Mouse (Mus musculus): ENCODE measurements at regions not wholly inside any gene's neighbourhood (a gene's known extent, or its start where the extent isn't known, plus 50 kb on each side); places are given as distances from the start of the nearest gene placed in this dataset.
A peak's percentile ranks its signal among the peaks of the same experiment; 100 is the strongest.

DNA sequence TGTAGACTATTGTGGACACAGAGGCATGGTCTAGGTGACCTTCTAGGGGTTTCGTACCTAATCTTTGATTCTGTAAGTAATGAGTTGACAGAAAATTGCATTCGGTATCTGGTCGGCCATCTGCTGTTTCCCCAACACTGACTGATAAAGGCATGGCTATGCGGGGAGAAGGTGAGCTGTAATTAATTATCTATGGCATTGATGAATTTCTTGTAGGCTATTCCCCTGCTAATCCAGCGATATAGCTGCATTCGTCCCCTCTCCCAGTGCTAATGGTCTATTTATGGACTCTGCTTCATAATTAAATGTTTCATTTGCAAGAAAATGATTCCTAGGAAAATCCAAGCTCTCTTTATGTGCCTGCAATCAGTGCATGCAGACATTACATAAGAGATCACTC is 136.5 kb downstream of the C1d start:
- 76% methylated on average over 6 of the region's 6 CpGs for WGBS
- DNase-seq (ENCODE audit: low spot score) (no peak), ATAC-seq (ENCODE audit: low read depth) (no peak)
- no peak overlapping the region for H3K9ac ChIP-seq (ENCODE audit: low read depth, low read length)
- no peak overlapping the region for H3K4me2 ChIP-seq (ENCODE audit: low read depth, low read length)
- no peak overlapping the region for H3K4me3 ChIP-seq (ENCODE audit: low read depth, low read length)
- H3K27me3 ChIP-seq (replicated peaks; ENCODE audit: control insufficient read depth, insufficient read depth, low read length), result no peaks in the 10 kb centered on the region
- no peak overlapping the region for H3K27ac ChIP-seq (replicated peaks; ENCODE audit: low read depth, low read length)
- H3K4me1 ChIP-seq (ENCODE audit: control insufficient read depth, insufficient read depth, low read length), result no peaks in the 10 kb centered on the region
- no peaks in the 10 kb centered on the region for H3K36me3 ChIP-seq (ENCODE audit: control insufficient read depth, insufficient read depth, low read length)
- no peaks in the 10 kb centered on the region for H3K9me3 ChIP-seq (ENCODE audit: control insufficient read depth, low read length)

DNA sequence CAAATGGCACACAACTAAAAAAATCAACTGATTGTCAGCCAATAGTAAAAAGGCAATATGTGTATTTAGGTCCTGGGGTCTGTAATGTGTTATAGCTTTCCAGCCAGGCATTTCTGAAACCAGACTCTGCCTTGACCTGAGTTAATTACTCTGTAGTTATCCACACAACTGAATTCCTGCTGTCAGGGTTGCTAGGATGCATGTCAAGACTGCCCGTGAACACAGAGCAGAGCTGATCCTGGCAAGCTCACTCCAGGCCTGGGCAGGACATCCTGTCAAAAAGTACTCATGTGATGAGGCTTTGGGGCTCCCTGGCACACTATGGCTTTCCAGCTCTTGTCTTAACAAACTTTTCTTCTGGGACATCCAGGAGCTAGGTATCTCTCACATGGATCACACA is 157.2 kb downstream of the C1d start:
- Histone ChIP-seq H3K27me3 (replicated peaks; ENCODE audit: control insufficient read depth, insufficient read depth, low read length) (no peaks in the 10 kb centered on the region), H3K9ac (ENCODE audit: low read depth, low read length) (no peak overlapping the region), H3K4me2 (ENCODE audit: low read depth, low read length) (no peak overlapping the region), H3K27ac (replicated peaks; ENCODE audit: low read depth, low read length) (no peak overlapping the region), H3K4me3 (ENCODE audit: low read depth, low read length) (no peak overlapping the region), H3K36me3 (ENCODE audit: control insufficient read depth, insufficient read depth, low read length) (no peaks in the 10 kb centered on the region), H3K9me3 (ENCODE audit: control insufficient read depth, low read length) (no peaks in the 10 kb centered on the region), H3K4me1 (ENCODE audit: control insufficient read depth, insufficient read depth, low read length) (no peaks in the 10 kb centered on the region)
- peak; percentile 51 for DNase-seq (ENCODE audit: low spot score)
- WGBS, result 21% methylated on average over 1 of the region's 1 CpGs
- peak; percentile 53; the same call in 1 of the 2 replicates for ATAC-seq (ENCODE audit: low read depth)

DNA sequence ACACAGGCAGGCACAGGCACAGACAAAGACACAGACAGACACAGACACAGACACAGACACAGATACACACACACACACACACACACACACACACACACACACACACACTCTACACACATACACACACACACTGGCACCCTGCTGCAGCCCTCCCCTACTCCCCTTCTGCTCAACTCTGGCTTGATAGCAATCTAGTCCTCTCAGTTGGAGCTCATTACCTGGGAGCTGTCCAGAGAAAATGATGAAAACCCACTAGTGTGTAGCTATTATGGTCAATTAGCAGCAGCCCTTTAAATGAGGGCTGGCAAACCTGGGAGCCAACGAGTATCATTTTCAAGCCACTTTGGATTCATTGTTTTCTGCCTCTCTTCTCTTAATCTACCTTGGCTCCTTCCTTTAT is 157.8 kb downstream of the C1d start:
- Histone ChIP-seq H3K27ac (replicated peaks; ENCODE audit: low read depth, low read length) (no peak overlapping the region), H3K4me3 (ENCODE audit: low read depth, low read length) (no peak overlapping the region), H3K27me3 (replicated peaks; ENCODE audit: control insufficient read depth, insufficient read depth, low read length) (no peaks in the 10 kb centered on the region), H3K9me3 (ENCODE audit: control insufficient read depth, low read length) (no peaks in the 10 kb centered on the region), H3K36me3 (ENCODE audit: control insufficient read depth, insufficient read depth, low read length) (no peaks in the 10 kb centered on the region), H3K9ac (ENCODE audit: low read depth, low read length) (no peak overlapping the region), H3K4me2 (ENCODE audit: low read depth, low read length) (no peak overlapping the region), H3K4me1 (ENCODE audit: control insufficient read depth, insufficient read depth, low read length) (no peaks in the 10 kb centered on the region)
- WGBS, result 29% methylated on average over 1 of the region's 1 CpGs
- DNase-seq (ENCODE audit: low spot score) (peak; percentile 35), ATAC-seq (ENCODE audit: low read depth) (no peak)

DNA sequence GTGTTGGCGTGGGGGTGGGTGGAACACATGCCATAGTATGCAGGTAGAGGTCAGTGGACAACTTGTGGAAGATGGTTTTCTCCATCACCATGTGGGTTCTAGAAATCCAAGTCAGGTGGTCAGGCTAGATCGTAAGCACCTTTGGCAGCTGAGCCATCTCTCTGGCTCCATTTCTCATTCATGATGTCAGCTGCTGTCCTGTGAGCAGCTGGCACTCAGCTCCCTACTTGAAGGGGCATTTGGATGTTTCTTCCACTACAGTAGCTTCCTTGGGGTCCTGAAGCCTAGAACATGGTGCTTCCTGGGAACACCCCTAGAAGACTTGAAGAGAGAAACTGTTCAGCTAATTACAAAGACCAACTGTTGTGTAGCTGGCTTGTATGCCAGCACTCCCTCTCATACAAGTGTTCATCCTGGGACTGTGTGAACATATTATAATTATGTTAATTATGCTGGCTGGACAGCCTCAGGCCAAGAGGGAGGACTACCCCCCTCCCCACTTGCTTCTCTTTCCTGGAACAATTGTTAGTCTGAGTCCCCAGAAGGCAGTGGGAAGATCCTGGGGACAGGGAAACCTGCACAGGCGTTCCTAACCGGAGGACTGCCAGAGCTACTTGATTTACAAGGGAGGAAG is 160.4 kb downstream of the C1d start:
- no peak for DNase-seq (ENCODE audit: low spot score)
- H3K27ac ChIP-seq (replicated peaks; ENCODE audit: low read depth, low read length), result no peak overlapping the region
- H3K36me3 ChIP-seq (ENCODE audit: control insufficient read depth, insufficient read depth, low read length), result no peaks in the 10 kb centered on the region
- no peaks in the 10 kb centered on the region for H3K4me1 ChIP-seq (ENCODE audit: control insufficient read depth, insufficient read depth, low read length)
- no peak for ATAC-seq (ENCODE audit: low read depth)
- H3K4me2 ChIP-seq (ENCODE audit: low read depth, low read length), result no peak overlapping the region
- peaks cover 9% of the 10 kb centered on the region for H3K9me3 ChIP-seq (ENCODE audit: control insufficient read depth, low read length)
- WGBS, result 69% methylated on average over 4 of the region's 4 CpGs
- H3K27me3 ChIP-seq (replicated peaks; ENCODE audit: control insufficient read depth, insufficient read depth, low read length), result no peaks in the 10 kb centered on the region
- H3K9ac ChIP-seq (ENCODE audit: low read depth, low read length), result no peak overlapping the region
- H3K4me3 ChIP-seq (ENCODE audit: low read depth, low read length), result no peak overlapping the region

DNA sequence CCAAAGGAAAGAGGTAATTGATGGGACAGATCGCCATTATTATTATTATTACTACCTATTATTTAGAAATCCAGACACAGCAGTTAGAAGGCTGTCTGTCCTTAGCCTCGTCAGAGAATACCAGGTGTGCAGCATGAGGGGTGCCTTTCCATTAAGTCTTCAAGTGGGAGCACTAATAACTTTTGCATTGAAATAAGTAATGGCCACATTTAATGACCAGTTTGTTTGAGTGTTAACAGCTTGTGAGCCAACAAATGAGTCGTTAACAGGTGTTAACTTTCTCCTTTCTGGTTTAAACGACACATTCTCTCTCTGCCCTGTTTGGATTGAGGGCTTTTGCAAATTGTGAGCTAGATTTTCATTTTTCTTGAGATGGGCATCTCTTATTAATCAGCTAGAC is 184.8 kb downstream of the C1d start:
- no peak for DNase-seq (ENCODE audit: low spot score)
- H3K4me1 ChIP-seq (ENCODE audit: control insufficient read depth, insufficient read depth, low read length), result no peaks in the 10 kb centered on the region
- H3K9me3 ChIP-seq (ENCODE audit: control insufficient read depth, low read length), result no peaks in the 10 kb centered on the region
- H3K9ac ChIP-seq (ENCODE audit: low read depth, low read length), result no peak overlapping the region
- no peak for ATAC-seq (ENCODE audit: low read depth)
- no peaks in the 10 kb centered on the region for H3K36me3 ChIP-seq (ENCODE audit: control insufficient read depth, insufficient read depth, low read length)
- no peaks in the 10 kb centered on the region for H3K27me3 ChIP-seq (replicated peaks; ENCODE audit: control insufficient read depth, insufficient read depth, low read length)
- H3K4me3 ChIP-seq (ENCODE audit: low read depth, low read length), result no peak overlapping the region
- no peak overlapping the region for H3K27ac ChIP-seq (replicated peaks; ENCODE audit: low read depth, low read length)
- WGBS, result 56% methylated on average over 4 of the region's 4 CpGs
- no peak overlapping the region for H3K4me2 ChIP-seq (ENCODE audit: low read depth, low read length)

DNA sequence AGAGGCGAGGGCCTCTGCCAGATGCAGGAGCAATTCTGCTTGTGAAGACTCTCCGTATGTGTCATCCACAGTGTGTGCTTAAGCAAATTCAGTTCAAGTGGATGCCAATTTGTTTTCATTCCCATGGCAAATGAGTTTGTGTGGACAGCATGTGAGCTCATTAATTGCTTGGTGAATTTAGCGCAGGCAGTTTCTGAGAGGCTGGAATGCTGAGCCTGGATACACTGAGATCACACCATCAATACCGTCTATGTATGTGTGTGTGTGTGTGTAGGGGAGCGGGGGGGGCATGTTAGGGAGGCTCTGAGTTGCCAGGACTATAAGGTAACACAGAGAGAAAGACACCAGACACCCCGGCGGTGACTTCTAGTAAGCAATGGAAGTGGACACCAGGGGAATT is 191.9 kb downstream of the C1d start:
- Histone ChIP-seq H3K4me2 (ENCODE audit: low read depth, low read length) (no peak overlapping the region), H3K27me3 (replicated peaks; ENCODE audit: control insufficient read depth, insufficient read depth, low read length) (no peaks in the 10 kb centered on the region), H3K27ac (replicated peaks; ENCODE audit: low read depth, low read length) (no peak overlapping the region), H3K9me3 (ENCODE audit: control insufficient read depth, low read length) (no peaks in the 10 kb centered on the region), H3K4me1 (ENCODE audit: control insufficient read depth, insufficient read depth, low read length) (peaks cover 4% of the 10 kb centered on the region; the same call in 1 of the 2 replicates), H3K9ac (ENCODE audit: low read depth, low read length) (no peak overlapping the region), H3K4me3 (ENCODE audit: low read depth, low read length) (no peak overlapping the region), H3K36me3 (ENCODE audit: control insufficient read depth, insufficient read depth, low read length) (no peaks in the 10 kb centered on the region)
- DNase-seq (ENCODE audit: low spot score) (no peak), ATAC-seq (ENCODE audit: low read depth) (no peak)
- WGBS, result 84% methylated on average over 7 of the region's 7 CpGs

DNA sequence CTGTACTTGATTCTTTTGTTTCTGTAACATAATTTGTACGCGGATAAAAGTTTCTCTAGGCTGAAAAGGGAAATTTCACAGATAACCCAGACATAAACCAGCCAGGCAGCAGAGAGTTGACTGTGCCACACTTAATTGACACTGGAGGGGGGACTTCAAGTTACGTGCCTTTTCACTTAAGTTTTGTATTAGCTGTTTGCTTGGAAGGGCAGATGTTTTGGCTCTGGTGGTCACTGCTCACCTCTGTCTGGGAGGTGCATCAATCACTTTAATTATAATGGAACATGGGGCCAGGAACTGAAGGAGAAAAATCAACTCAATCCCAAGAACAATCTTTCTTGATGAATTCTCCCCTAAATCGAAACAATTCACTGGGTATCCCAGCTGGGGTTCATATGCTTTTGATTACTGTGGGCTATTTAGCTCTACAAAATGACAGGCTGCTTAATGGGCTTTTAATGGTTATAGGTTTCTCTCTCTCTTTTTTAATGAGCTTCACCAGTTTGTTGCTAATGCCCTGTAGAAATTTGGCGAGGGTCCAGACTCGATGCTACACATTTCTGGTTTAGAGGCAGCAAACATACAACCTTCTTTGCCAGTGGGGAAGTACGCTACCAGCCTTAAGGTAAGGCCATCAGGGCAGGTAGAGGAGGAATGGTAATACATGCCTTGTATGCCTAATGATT is 193.1 kb downstream of the C1d start:
- Histone ChIP-seq H3K27me3 (replicated peaks; ENCODE audit: control insufficient read depth, insufficient read depth, low read length) (no peaks in the 10 kb centered on the region), H3K9ac (ENCODE audit: low read depth, low read length) (no peak overlapping the region), H3K4me1 (ENCODE audit: control insufficient read depth, insufficient read depth, low read length) (peaks cover 4% of the 10 kb centered on the region; the same call in 1 of the 2 replicates), H3K36me3 (ENCODE audit: control insufficient read depth, insufficient read depth, low read length) (no peaks in the 10 kb centered on the region), H3K4me3 (ENCODE audit: low read depth, low read length) (no peak overlapping the region), H3K27ac (replicated peaks; ENCODE audit: low read depth, low read length) (no peak overlapping the region), H3K4me2 (ENCODE audit: low read depth, low read length) (no peak overlapping the region), H3K9me3 (ENCODE audit: control insufficient read depth, low read length) (no peaks in the 10 kb centered on the region)
- ATAC-seq (ENCODE audit: low read depth) (no peak), DNase-seq (ENCODE audit: low spot score) (no peak)
- WGBS, result 35% methylated on average over 7 of the region's 7 CpGs

DNA sequence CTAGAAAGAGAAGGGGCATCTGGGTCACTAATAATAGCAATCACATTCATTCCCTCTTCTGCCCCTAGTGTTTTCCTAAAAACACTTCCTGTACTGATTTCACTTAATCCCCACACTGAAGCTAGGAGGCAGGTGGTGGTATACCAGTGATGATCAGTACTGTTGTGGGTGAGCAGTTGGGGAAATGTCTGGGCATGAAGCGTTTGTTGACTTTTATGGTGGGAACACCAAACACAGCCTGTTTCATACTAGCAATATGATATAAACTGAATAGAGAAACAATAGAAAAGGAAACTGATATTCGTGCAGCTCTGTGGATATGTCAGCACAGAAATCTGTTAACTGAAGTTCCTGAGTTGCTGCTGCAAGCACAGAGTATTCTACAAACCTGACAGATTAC is 194.1 kb downstream of the C1d start:
- Histone ChIP-seq H3K4me2 (ENCODE audit: low read depth, low read length) (no peak overlapping the region), H3K9me3 (ENCODE audit: control insufficient read depth, low read length) (no peaks in the 10 kb centered on the region), H3K4me1 (ENCODE audit: control insufficient read depth, insufficient read depth, low read length) (peaks cover 4% of the 10 kb centered on the region; the same call in 1 of the 2 replicates), H3K27me3 (replicated peaks; ENCODE audit: control insufficient read depth, insufficient read depth, low read length) (no peaks in the 10 kb centered on the region), H3K36me3 (ENCODE audit: control insufficient read depth, insufficient read depth, low read length) (no peaks in the 10 kb centered on the region), H3K9ac (ENCODE audit: low read depth, low read length) (no peak overlapping the region), H3K4me3 (ENCODE audit: low read depth, low read length) (no peak overlapping the region), H3K27ac (replicated peaks; ENCODE audit: low read depth, low read length) (no peak overlapping the region)
- DNase-seq (ENCODE audit: low spot score) (no peak), ATAC-seq (ENCODE audit: low read depth) (no peak)
- WGBS, result 82% methylated on average over 2 of the region's 2 CpGs

DNA sequence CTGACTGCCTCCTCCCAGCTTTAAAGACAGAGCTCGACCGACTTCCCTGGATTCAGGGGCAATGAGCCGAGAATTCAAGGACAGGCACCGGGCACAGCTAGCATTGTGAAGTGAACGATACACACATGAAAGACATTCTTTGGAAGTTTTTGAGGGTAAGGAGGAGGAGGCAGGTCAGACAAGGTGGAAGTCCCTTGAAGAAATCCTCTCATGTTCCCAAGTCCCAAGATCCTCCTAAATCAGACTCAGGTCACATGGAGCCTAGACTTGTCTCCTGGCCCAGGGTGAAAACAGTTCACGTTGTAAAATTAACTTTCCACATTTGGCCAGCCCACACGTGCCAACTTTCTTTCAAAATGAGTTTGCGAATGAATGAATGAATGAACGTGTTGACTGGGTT is 196.2 kb downstream of the C1d start:
- no peak overlapping the region for H3K27ac ChIP-seq (replicated peaks; ENCODE audit: low read depth, low read length)
- DNase-seq (ENCODE audit: low spot score) (no peak), ATAC-seq (ENCODE audit: low read depth) (no peak)
- H3K36me3 ChIP-seq (ENCODE audit: control insufficient read depth, insufficient read depth, low read length), result no peaks in the 10 kb centered on the region
- peaks cover 4% of the 10 kb centered on the region; the same call in 1 of the 2 replicates for H3K4me1 ChIP-seq (ENCODE audit: control insufficient read depth, insufficient read depth, low read length)
- H3K4me3 ChIP-seq (ENCODE audit: low read depth, low read length), result no peak overlapping the region
- no peak overlapping the region for H3K9ac ChIP-seq (ENCODE audit: low read depth, low read length)
- H3K4me2 ChIP-seq (ENCODE audit: low read depth, low read length), result no peak overlapping the region
- 71% methylated on average over 9 of the region's 9 CpGs for WGBS
- no peaks in the 10 kb centered on the region for H3K27me3 ChIP-seq (replicated peaks; ENCODE audit: control insufficient read depth, insufficient read depth, low read length)
- no peaks in the 10 kb centered on the region for H3K9me3 ChIP-seq (ENCODE audit: control insufficient read depth, low read length)
